Mouse (Mus musculus): ENCODE results near the gene Nsun2. TPM values are rescaled to one million over a fixed set of nuclear protein-coding genes. Genes with fewer than 3 reads are reported as not detected.
"Not testable (repeated sequence)": the region's sequence is repeated elsewhere in the genome, so short reads cannot be mapped to it uniquely, and the experiment has no call there.

The Nsun2 gene
- polyA plus RNA-seq, 1 experiment from 2014 or later, result 73.5 TPM

DNA sequence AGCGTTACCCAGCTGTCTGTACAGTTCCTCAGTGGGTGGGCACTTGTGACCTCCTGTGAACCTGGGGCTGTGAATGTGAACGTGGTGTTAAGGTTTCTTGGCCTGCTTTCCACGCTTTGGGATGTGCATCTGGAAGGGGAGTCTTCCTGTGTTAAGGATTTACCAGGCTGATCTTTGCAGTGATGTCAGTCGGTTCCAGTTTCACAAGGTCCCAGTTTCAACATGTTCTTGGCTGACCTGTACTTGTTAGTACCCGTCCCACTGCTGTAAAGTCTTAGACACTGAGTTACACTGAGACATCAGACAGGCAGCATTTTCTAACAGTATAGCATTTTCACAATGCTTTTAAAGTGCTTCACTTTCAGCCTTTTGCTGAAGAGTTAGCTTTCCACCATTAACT is 90.3 kb downstream of the Nsun2 start:
- no peak overlapping the region for H3K4me2 ChIP-seq (ENCODE audit: low read depth, low read length)
- no peak overlapping the region for H3K9ac ChIP-seq (replicated peaks; ENCODE audit: low read depth, low read length)
- peaks cover 65% of the 10 kb centered on the region for H3K36me3 ChIP-seq (ENCODE audit: control insufficient read depth, insufficient read depth, low read length)
- H3K9me3 ChIP-seq (ENCODE audit: control insufficient read depth, low read length), result no peaks in the 10 kb centered on the region
- H3K4me1 ChIP-seq (ENCODE audit: control insufficient read depth, insufficient read depth, low read length), result no peaks in the 10 kb centered on the region
- no peaks in the 10 kb centered on the region for H3K27me3 ChIP-seq (ENCODE audit: control insufficient read depth, insufficient read depth, low read length)
- H3K4me3 ChIP-seq (ENCODE audit: low read depth, low read length), result no peak overlapping the region
- WGBS, result 64% methylated on average over 5 of the region's 5 CpGs
- no peak for ATAC-seq (ENCODE audit: low read depth)
- no peak overlapping the region for H3K27ac ChIP-seq (ENCODE audit: low read depth, low read length)

DNA sequence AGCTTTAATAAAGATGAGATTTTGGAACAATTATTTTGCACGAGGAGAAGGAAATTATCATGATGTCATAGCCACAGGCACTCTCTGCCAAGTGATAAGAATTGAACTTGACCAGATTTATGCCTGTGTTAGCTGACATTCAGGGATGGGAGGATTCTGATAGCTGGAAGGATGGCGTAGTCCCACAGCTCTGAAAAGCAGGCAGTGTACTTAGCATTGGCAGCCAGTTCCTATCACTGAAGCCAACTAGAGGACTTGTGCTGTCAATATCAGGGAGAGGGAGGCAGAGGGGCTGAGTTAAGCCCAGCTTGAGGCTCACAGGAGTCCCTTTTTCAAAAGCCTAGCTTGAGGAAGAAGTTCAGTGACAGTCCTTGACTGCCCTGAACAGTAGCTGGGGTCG is 91.0 kb downstream of the Nsun2 start:
- Histone ChIP-seq H3K4me1 (ENCODE audit: control insufficient read depth, insufficient read depth, low read length) (no peaks in the 10 kb centered on the region), H3K4me3 (ENCODE audit: low read depth, low read length) (no peak overlapping the region), H3K9ac (replicated peaks; ENCODE audit: low read depth, low read length) (no peak overlapping the region), H3K4me2 (ENCODE audit: low read depth, low read length) (no peak overlapping the region), H3K9me3 (ENCODE audit: control insufficient read depth, low read length) (no peaks in the 10 kb centered on the region), H3K27ac (ENCODE audit: low read depth, low read length) (no peak overlapping the region), H3K27me3 (ENCODE audit: control insufficient read depth, insufficient read depth, low read length) (no peaks in the 10 kb centered on the region), H3K36me3 (ENCODE audit: control insufficient read depth, insufficient read depth, low read length) (peaks cover 65% of the 10 kb centered on the region)
- ATAC-seq (ENCODE audit: low read depth), result no peak
- 93% methylated on average over 3 of the region's 3 CpGs for WGBS

DNA sequence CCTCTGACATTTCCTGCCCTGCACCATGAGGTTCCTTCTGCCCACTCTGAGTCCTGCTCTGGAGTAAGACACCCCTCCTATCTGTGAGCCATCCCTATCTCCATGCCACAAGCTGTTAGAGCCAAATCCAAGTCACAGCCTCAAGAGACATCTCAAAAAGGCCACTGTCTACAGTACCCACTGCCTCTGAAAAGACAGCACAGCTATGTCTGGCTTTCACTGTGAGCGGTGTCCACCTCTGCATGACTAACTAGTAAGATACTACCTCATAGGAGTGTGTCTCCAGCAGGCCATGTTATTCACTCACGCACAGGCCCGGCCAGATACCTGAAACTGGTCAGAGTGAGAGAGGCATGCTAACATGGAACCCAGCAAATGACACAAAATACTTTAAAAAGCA is 94.4 kb downstream of the Nsun2 start:
- Histone ChIP-seq H3K27ac (ENCODE audit: low read depth, low read length) (no peak overlapping the region), H3K4me2 (ENCODE audit: low read depth, low read length) (no peak overlapping the region), H3K4me1 (ENCODE audit: control insufficient read depth, insufficient read depth, low read length) (no peaks in the 10 kb centered on the region), H3K27me3 (ENCODE audit: control insufficient read depth, insufficient read depth, low read length) (no peaks in the 10 kb centered on the region), H3K9me3 (ENCODE audit: control insufficient read depth, low read length) (no peaks in the 10 kb centered on the region), H3K36me3 (ENCODE audit: control insufficient read depth, insufficient read depth, low read length) (peaks cover 71% of the 10 kb centered on the region), H3K4me3 (ENCODE audit: low read depth, low read length) (no peak overlapping the region), H3K9ac (replicated peaks; ENCODE audit: low read depth, low read length) (no peak overlapping the region)
- 98% methylated on average over 3 of the region's 3 CpGs for WGBS
- no peak for ATAC-seq (ENCODE audit: low read depth)

DNA sequence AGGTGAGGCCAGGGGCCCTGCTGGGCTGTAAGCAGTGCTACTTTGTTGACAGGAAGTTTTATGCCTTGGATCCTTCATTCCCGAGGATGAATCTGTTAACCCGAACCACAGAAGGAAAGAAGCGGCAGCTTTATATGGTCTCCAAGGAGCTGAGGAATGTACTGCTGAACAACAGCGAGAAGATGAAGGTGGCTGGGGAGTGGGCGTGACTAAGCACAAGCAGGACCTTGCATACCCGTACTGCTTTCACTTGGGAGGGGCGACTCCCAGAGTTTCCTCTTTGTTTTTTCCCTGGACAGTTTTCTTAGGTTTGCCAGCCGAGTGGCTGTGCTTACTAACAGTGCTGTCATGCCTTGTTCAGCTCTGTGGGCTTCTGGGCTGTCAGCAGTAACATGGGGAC is 97.0 kb downstream of the Nsun2 start:
- ATAC-seq (ENCODE audit: low read depth), result no peak
- H3K4me1 ChIP-seq (ENCODE audit: control insufficient read depth, insufficient read depth, low read length), result no peaks in the 10 kb centered on the region
- no peaks in the 10 kb centered on the region for H3K27me3 ChIP-seq (ENCODE audit: control insufficient read depth, insufficient read depth, low read length)
- no peak overlapping the region for H3K27ac ChIP-seq (ENCODE audit: low read depth, low read length)
- no peak overlapping the region for H3K4me3 ChIP-seq (ENCODE audit: low read depth, low read length)
- peaks cover 79% of the 10 kb centered on the region for H3K36me3 ChIP-seq (ENCODE audit: control insufficient read depth, insufficient read depth, low read length)
- H3K9me3 ChIP-seq (ENCODE audit: control insufficient read depth, low read length), result no peaks in the 10 kb centered on the region
- WGBS, result 62% methylated on average over 8 of the region's 8 CpGs
- H3K9ac ChIP-seq (replicated peaks; ENCODE audit: low read depth, low read length), result no peak overlapping the region
- no peak overlapping the region for H3K4me2 ChIP-seq (ENCODE audit: low read depth, low read length)

DNA sequence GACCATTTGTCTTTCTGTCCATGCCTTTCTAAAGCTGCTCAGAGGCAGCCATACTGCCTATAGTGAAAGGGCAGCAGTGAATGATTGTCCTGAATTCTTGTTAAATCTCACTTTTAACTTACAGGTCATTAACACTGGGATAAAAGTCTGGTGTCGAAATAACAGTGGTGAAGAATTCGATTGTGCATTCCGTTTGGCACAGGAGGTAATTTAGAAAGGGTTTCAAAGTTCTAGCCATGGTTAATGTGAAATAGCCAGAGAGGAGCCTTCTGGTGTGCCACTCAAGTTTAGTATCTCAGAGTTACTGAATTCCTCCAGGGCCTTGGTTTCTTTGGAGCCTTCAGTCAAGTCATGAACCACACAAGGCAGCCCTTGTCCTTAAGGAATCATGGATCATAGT is 97.6 kb downstream of the Nsun2 start:
- H3K9me3 ChIP-seq (ENCODE audit: control insufficient read depth, low read length), result no peaks in the 10 kb centered on the region

DNA sequence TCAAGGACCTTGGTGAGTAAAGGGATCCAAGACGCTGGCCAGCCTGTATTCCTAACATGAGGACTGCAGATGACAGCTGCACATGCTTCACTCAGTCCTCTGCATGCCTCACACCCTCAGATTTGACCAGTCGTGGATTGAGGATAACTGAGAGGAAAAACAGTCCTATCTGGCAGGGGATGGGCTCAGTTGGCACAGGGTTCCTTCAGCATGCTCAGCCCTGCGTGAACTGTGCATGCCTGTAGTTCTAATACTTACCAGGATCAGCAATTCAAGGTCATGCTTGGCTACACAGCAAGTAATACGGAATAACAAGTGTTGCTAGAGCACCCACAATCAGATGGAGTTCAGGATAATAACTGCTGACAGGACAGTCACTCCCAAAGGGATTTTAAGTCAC is 98.1 kb downstream of the Nsun2 start:
- ATAC-seq (ENCODE audit: low read depth), result no peak
- Histone ChIP-seq H3K4me2 (ENCODE audit: low read depth, low read length) (no peak overlapping the region), H3K36me3 (ENCODE audit: control insufficient read depth, insufficient read depth, low read length) (peaks cover 80% of the 10 kb centered on the region), H3K27me3 (ENCODE audit: control insufficient read depth, insufficient read depth, low read length) (no peaks in the 10 kb centered on the region), H3K9ac (replicated peaks; ENCODE audit: low read depth, low read length) (no peak overlapping the region), H3K4me1 (ENCODE audit: control insufficient read depth, insufficient read depth, low read length) (no peaks in the 10 kb centered on the region), H3K4me3 (ENCODE audit: low read depth, low read length) (no peak overlapping the region), H3K9me3 (ENCODE audit: control insufficient read depth, low read length) (no peaks in the 10 kb centered on the region), H3K27ac (ENCODE audit: low read depth, low read length) (no peak overlapping the region)
- WGBS, result 89% methylated on average over 4 of the region's 4 CpGs

More for the DNA sequence above, 97.6 kb downstream of the Nsun2 start:
- Histone ChIP-seq H3K9ac (replicated peaks; ENCODE audit: low read depth, low read length) (no peak overlapping the region), H3K4me3 (ENCODE audit: low read depth, low read length) (no peak overlapping the region), H3K36me3 (ENCODE audit: control insufficient read depth, insufficient read depth, low read length) (peaks cover 79% of the 10 kb centered on the region), H3K4me2 (ENCODE audit: low read depth, low read length) (no peak overlapping the region), H3K27me3 (ENCODE audit: control insufficient read depth, insufficient read depth, low read length) (no peaks in the 10 kb centered on the region), H3K4me1 (ENCODE audit: control insufficient read depth, insufficient read depth, low read length) (no peaks in the 10 kb centered on the region), H3K27ac (ENCODE audit: low read depth, low read length) (no peak overlapping the region)
- no peak for ATAC-seq (ENCODE audit: low read depth)
- WGBS, result 81% methylated on average over 3 of the region's 3 CpGs

DNA sequence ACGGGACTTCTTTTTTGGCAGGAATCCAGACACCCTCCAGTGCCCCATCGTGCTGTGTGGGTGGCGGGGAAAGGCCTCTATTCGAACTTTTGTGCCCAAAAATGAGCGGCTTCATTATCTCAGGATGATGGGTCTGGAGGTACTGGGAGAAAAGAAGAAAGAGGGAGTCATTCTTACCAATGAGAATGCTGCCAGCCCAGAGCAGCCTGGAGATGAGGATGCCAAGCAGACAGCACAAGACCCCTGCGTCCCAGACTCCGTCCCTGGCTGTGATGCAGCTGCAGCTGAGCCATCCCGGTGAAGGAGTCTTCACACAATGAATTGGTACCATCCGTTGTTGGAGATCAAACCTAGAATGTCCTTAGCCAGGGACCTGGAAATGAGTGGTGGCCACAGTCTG is 100.0 kb downstream of the Nsun2 start:
- ATAC-seq (ENCODE audit: low read depth), result no peak
- no peaks in the 10 kb centered on the region for H3K4me1 ChIP-seq (ENCODE audit: control insufficient read depth, insufficient read depth, low read length)
- peaks cover 65% of the 10 kb centered on the region for H3K36me3 ChIP-seq (ENCODE audit: control insufficient read depth, insufficient read depth, low read length)
- H3K27me3 ChIP-seq (ENCODE audit: control insufficient read depth, insufficient read depth, low read length), result no peaks in the 10 kb centered on the region
- H3K4me3 ChIP-seq (ENCODE audit: low read depth, low read length), result no peak overlapping the region
- no peak overlapping the region for H3K27ac ChIP-seq (ENCODE audit: low read depth, low read length)
- H3K4me2 ChIP-seq (ENCODE audit: low read depth, low read length), result no peak overlapping the region
- H3K9me3 ChIP-seq (ENCODE audit: control insufficient read depth, low read length), result no peaks in the 10 kb centered on the region
- no peak overlapping the region for H3K9ac ChIP-seq (replicated peaks; ENCODE audit: low read depth, low read length)
- WGBS, result 76% methylated on average over 9 of the region's 9 CpGs

DNA sequence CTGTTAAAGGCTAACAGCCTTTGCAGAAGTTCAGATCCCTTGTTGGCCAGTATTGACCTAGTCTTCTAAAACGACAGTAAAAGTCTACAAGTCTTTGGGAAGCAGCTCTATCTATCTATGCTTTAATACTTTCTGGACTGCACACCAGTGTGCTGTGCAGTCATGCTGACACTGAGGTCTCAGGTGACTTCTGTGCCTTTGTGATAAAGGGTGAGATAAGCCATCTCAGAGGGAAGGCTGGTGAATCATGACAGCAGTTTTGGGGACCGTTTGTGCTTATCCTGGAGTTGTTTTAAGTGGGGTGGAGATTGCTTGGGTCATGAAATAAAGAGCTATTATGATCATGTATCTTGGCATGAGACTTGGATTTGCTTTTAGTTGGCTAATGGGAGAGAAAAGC is 100.4 kb downstream of the Nsun2 start:
- Histone ChIP-seq H3K36me3 (ENCODE audit: control insufficient read depth, insufficient read depth, low read length) (peaks cover 61% of the 10 kb centered on the region), H3K27ac (ENCODE audit: low read depth, low read length) (no peak overlapping the region), H3K9ac (replicated peaks; ENCODE audit: low read depth, low read length) (no peak overlapping the region), H3K27me3 (ENCODE audit: control insufficient read depth, insufficient read depth, low read length) (no peaks in the 10 kb centered on the region), H3K4me2 (ENCODE audit: low read depth, low read length) (no peak overlapping the region), H3K9me3 (ENCODE audit: control insufficient read depth, low read length) (no peaks in the 10 kb centered on the region), H3K4me1 (ENCODE audit: control insufficient read depth, insufficient read depth, low read length) (no peaks in the 10 kb centered on the region), H3K4me3 (ENCODE audit: low read depth, low read length) (no peak overlapping the region)
- WGBS, result 95% methylated on average over 2 of the region's 2 CpGs
- no peak for ATAC-seq (ENCODE audit: low read depth)

DNA sequence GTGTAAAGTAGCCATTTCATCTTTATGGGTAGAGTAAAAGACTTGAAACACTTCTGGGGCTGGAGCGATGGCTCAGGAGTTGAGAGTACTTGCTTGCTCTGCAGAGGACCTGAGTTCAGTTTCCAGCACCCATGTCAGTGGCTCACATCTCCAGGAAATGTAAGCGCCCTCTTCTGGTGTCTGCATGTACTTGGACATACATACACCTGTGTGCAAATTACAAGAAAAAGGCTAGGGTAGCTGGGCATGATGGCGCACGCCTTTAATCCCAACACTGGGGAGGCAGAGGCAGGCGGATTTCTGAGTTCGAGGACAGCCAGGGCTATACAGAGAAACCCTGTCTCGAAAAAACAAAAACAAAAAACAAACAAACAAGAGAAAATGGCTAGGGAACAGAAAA is 102.3 kb downstream of the Nsun2 start:
- not testable (repeated sequence) for H3K27me3 ChIP-seq (ENCODE audit: control insufficient read depth, insufficient read depth, low read length); ATAC-seq (ENCODE audit: low read depth); H3K9ac ChIP-seq (replicated peaks; ENCODE audit: low read depth, low read length); H3K9me3 ChIP-seq (ENCODE audit: control insufficient read depth, low read length); H3K27ac ChIP-seq (ENCODE audit: low read depth, low read length); H3K4me3 ChIP-seq (ENCODE audit: low read depth, low read length); H3K4me1 ChIP-seq (ENCODE audit: control insufficient read depth, insufficient read depth, low read length); H3K4me2 ChIP-seq (ENCODE audit: low read depth, low read length)
- H3K36me3 ChIP-seq (ENCODE audit: control insufficient read depth, insufficient read depth, low read length), result peaks cover 44% of the 10 kb centered on the region
- 95% methylated on average over 7 of the region's 7 CpGs for WGBS

DNA sequence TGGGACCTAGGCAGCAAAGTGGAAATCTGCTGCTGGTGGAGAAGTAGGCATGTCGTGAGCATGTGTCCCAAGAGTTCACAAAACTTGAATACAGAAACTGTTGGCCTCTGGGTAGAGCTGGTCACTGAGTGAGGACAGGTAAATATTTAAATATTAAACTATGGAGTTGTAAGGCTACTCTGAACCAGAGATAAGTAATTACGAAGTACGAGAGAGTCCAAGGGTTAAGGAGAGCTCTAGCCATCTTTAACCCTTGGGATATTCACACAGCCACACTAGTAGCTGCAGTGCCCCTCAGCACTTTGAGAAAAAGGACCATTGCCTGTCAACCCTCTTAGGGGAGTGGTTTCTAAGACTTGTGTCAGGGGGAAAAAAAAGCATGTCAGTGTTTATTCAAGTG is 102.8 kb downstream of the Nsun2 start:
- Histone ChIP-seq H3K4me1 (ENCODE audit: control insufficient read depth, insufficient read depth, low read length) (no peaks in the 10 kb centered on the region), H3K9ac (replicated peaks; ENCODE audit: low read depth, low read length) (no peak overlapping the region), H3K36me3 (ENCODE audit: control insufficient read depth, insufficient read depth, low read length) (peaks cover 43% of the 10 kb centered on the region), H3K4me2 (ENCODE audit: low read depth, low read length) (no peak overlapping the region), H3K9me3 (ENCODE audit: control insufficient read depth, low read length) (no peaks in the 10 kb centered on the region), H3K27me3 (ENCODE audit: control insufficient read depth, insufficient read depth, low read length) (no peaks in the 10 kb centered on the region), H3K4me3 (ENCODE audit: low read depth, low read length) (no peak overlapping the region), H3K27ac (ENCODE audit: low read depth, low read length) (no peak overlapping the region)
- 94% methylated on average over 3 of the region's 3 CpGs for WGBS
- ATAC-seq (ENCODE audit: low read depth), result no peak
